In genomic region chr6:122784866-122785265, GRCm38 (mm10) we compare ENCODE assay signal across 9 mouse cellular contexts. TPM values are rescaled to one million over a fixed set of nuclear protein-coding genes. Genes with fewer than 3 reads are reported as not detected.
DNase-seq lines count a peak whose midpoint lies in the region; ATAC-seq and TF ChIP-seq lines count a peak whose summit lies in the region.
"Had no signal": no experiment of that assay in that cellular context is flagged by ENCODE, and none has a peak within 500 bp of the region (broad histone marks: within the 10 kb centered on the region; RNA-seq: fewer than 3 reads in every experiment).

No protein-coding gene starts in this region.

- no peak overlapping the region for H3ac ChIP-seq in C2C12 (ENCODE audit: control insufficient read depth, insufficient read length, low read depth)

- H3K4me3 ChIP-seq in left cerebral cortex, adult 2 months, result no peak overlapping the region
- H3K4me3 ChIP-seq in C2C12 (ENCODE audit: insufficient read depth, poor library complexity, severe bottlenecking), result no peak overlapping the region
- H3K4me3 ChIP-seq: intestine, embryonic 15.5 days; limb, embryonic 12.5 days had no signal

- no peak for DNase-seq in left cerebral cortex, adult 2 months (ENCODE audit: extremely low spot score in 1 of 2, low spot score in 2 of 2)
- no peak for DNase-seq in left cerebral cortex, postnatal 36 days (ENCODE audit: low spot score in 2 of 2)
- DNase-seq in 416B (ENCODE audit: low read depth), result peak; percentile 62
- DNase-seq in gastrocnemius, postnatal 10 days, result no peak
- no peak for DNase-seq in adrenal gland, postnatal 14 days

- H3K27ac ChIP-seq in left cerebral cortex, adult 2 months, result no peak overlapping the region
- H3K27ac ChIP-seq: intestine, embryonic 15.5 days; limb, embryonic 12.5 days had no signal

- peak; percentile 40 for ATAC-seq in common myeloid progenitor, adult 5-6 weeks (replicated peaks; ENCODE audit: low read depth, poor library complexity, severe bottlenecking)
- ATAC-seq: intestine, embryonic 15.5 days had no signal

- intact Hi-C loops in left cerebral cortex, adult 2 months (cut with DNase I), result loop anchor here (2.0 kb wide), 2 partner anchors 20 to 124 kb away; no protein-coding TSS in a partner anchor
- intact Hi-C loops in left cerebral cortex, postnatal 36 days (cut with DNase I), result loop anchor here (5.0 kb wide), 1 partner anchor 118 kb away; no protein-coding TSS in a partner anchor

- no peaks in the 10 kb centered on the region for H3K36me3 ChIP-seq in C2C12 (ENCODE audit: control insufficient read depth, insufficient read depth)
- H3K36me3 ChIP-seq: intestine, embryonic 15.5 days; limb, embryonic 12.5 days had no signal

- no peaks in the 10 kb centered on the region for H3K79me3 ChIP-seq in C2C12 (ENCODE audit: low read depth)

- H3K79me2 ChIP-seq in C2C12 (ENCODE audit: control insufficient read depth, insufficient read depth), result no peaks in the 10 kb centered on the region

- H3K27me3 ChIP-seq in C2C12 (ENCODE audit: control insufficient read depth, insufficient read depth, insufficient read length), result no peaks in the 10 kb centered on the region
- H3K27me3 ChIP-seq: intestine, embryonic 15.5 days; limb, embryonic 12.5 days had no signal

- peak; percentile 43 for TF ChIP-seq CTCF in left cerebral cortex, adult 2 months (IDR thresholded peaks at IDR 0.05)
- peak; percentile 12 for TF ChIP-seq CTCF in C2C12 (IDR thresholded peaks at IDR 0.05; ENCODE audit: control insufficient read depth, insufficient read depth, insufficient read length)

TF ChIP-seq in C2C12, 6 proteins besides CTCF, POLR2A, EP300 and RAD21:
- TF ChIP-seq CEBPB (IDR thresholded peaks at IDR 0.05; ENCODE audit: low read depth) (no peak), FOSL1 (IDR thresholded peaks at IDR 0.05; ENCODE audit: insufficient read depth, low read length, poor library complexity, severe bottlenecking) (no peak), USF1 (IDR thresholded peaks at IDR 0.05; ENCODE audit: low read depth) (no peak), MYOG (IDR thresholded peaks at IDR 0.05; ENCODE audit: control insufficient read depth, extremely low read depth, insufficient read length) (no peak)

RNA-seq across cellular contexts. Expression of gene Slc2a3, which starts 16.6 kb away (rescaled TPM):
- total RNA-seq in left cerebral cortex, adult 2 months (2021), result 100 to 1,000 TPM; 111 to 128 TPM
- total RNA-seq in left cerebral cortex, postnatal 36 days (2021), result 100 to 1,000 TPM; 125 to 138 TPM
- 0.66 TPM for polyA plus RNA-seq in C2C12 (2012; fragmentation: generic; extraction: Trizol)
- 21.6 and 24.4 TPM in 2 replicates for total RNA-seq in common myeloid progenitor, adult 5-6 weeks (2017)
- 1 to 10 TPM; 2.2 to 3.8 TPM for total RNA-seq in gastrocnemius, postnatal 10 days (2021)
- total RNA-seq in adrenal gland, postnatal 14 days (2021), result 8.5 and 14.9 TPM in 2 replicates

RNA-seq across cellular contexts. Expression of gene Foxj2, which starts 34.8 kb away (rescaled TPM):
- 10 to 100 TPM; 28.4 to 29.2 TPM for total RNA-seq in left cerebral cortex, adult 2 months (2021)
- total RNA-seq in left cerebral cortex, postnatal 36 days (2021), result 10 to 100 TPM; 28.8 to 30.3 TPM
- polyA plus RNA-seq in C2C12 (2012; fragmentation: generic; extraction: Trizol), result 6.5 TPM
- total RNA-seq in common myeloid progenitor, adult 5-6 weeks (2017), result 6.4 and 6.7 TPM in 2 replicates
- total RNA-seq in gastrocnemius, postnatal 10 days (2021), result 10 to 100 TPM; 18.4 to 22.9 TPM
- 21.0 and 21.3 TPM in 2 replicates for total RNA-seq in adrenal gland, postnatal 14 days (2021)
